Mouse (Mus musculus): Measurements from ENCODE around the gene Mrps7. TPM values are rescaled to one million over a fixed set of nuclear protein-coding genes. Genes with fewer than 3 reads are reported as not detected.
A peak's percentile ranks its signal among the peaks of the same experiment; 100 is the strongest.

Gene Mrps7
- polyA plus RNA-seq, 1 experiment from 2014 or later: 82.8 TPM

DNA sequence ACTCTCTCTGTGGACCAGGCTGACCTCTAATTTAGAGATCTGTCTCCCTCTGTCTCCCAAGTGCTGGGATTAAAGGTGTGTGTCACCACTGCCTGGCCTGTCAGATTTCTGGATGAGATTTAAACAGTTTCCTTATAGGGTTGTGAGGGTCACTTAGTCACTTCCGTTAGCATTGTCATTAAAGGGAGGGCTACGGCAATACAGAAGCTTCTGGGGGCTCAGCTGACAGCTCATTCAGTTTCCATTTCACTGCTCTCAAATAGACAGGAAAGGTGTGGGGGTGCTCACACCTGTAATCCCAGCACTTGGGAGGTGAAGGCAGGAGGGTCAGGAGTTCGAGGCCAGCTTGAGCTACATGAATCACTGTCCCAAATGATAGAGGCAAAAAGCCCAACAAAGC lies 33.2 kb downstream of the Mrps7 start:
- WGBS: 73% methylated on average over 3 of the region's 3 CpGs
- no peaks in the 10 kb centered on the region for H3K27me3 ChIP-seq (replicated peaks; ENCODE audit: control insufficient read depth, insufficient read depth, low read length)
- ATAC-seq (ENCODE audit: low read depth) (no peak), DNase-seq (ENCODE audit: low spot score) (no peak)
- H3K27ac ChIP-seq (replicated peaks; ENCODE audit: low read depth, low read length): no peak overlapping the region
- H3K9ac ChIP-seq (ENCODE audit: low read depth, low read length): no peak overlapping the region
- no peaks in the 10 kb centered on the region for H3K36me3 ChIP-seq (ENCODE audit: control insufficient read depth, insufficient read depth, low read length)
- no peak overlapping the region for H3K4me2 ChIP-seq (ENCODE audit: low read depth, low read length)
- no peaks in the 10 kb centered on the region for H3K4me1 ChIP-seq (ENCODE audit: control insufficient read depth, insufficient read depth, low read length)
- no peaks in the 10 kb centered on the region for H3K9me3 ChIP-seq (ENCODE audit: control insufficient read depth, low read length)
- no peak overlapping the region for H3K4me3 ChIP-seq (ENCODE audit: low read depth, low read length)

GRCm38 (mm10) chr11:115638498-115639409 lies 35.0 kb downstream of the Mrps7 start:
- Histone ChIP-seq H3K4me3 (ENCODE audit: low read depth, low read length) (no peak overlapping the region), H3K4me1 (ENCODE audit: control insufficient read depth, insufficient read depth, low read length) (no peaks in the 10 kb centered on the region), H3K4me2 (ENCODE audit: low read depth, low read length) (no peak overlapping the region), H3K36me3 (ENCODE audit: control insufficient read depth, insufficient read depth, low read length) (0 out of 2 replicates have a peak, but pooled peaks cover 5% of the 10 kb centered on the region), H3K9me3 (ENCODE audit: control insufficient read depth, low read length) (no peaks in the 10 kb centered on the region), H3K27me3 (replicated peaks; ENCODE audit: control insufficient read depth, insufficient read depth, low read length) (no peaks in the 10 kb centered on the region), H3K9ac (ENCODE audit: low read depth, low read length) (no peak overlapping the region), H3K27ac (replicated peaks; ENCODE audit: low read depth, low read length) (no peak overlapping the region)
- ATAC-seq (ENCODE audit: low read depth): no peak
- DNase-seq (ENCODE audit: low spot score): no peak
- WGBS: 73% methylated on average over 5 of the region's 5 CpGs

DNA sequence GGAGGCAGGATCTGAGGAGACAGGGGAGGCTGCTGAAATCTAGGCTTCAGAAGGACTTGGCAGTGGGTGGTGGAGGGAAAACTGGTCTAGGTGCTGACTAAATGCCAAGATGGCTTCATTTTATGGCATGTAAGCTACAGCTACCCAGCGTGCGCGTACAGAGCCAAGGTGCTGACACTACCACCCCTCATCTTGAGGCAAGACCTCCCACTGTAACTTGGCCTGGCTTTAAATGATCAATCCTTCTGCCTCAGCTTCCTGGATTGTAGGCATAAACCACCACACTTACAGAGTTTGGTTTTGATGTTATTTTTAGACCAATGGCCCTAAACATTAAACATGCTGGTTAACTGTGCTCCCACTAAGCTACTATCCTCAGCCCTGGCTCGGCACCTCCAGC lies 35.8 kb downstream of the Mrps7 start:
- H3K27me3 ChIP-seq (replicated peaks; ENCODE audit: control insufficient read depth, insufficient read depth, low read length): no peaks in the 10 kb centered on the region
- 80% methylated on average over 4 of the region's 4 CpGs for WGBS
- no peaks in the 10 kb centered on the region for H3K9me3 ChIP-seq (ENCODE audit: control insufficient read depth, low read length)
- ATAC-seq (ENCODE audit: low read depth) (no peak), DNase-seq (ENCODE audit: low spot score) (no peak)
- no peak overlapping the region for H3K27ac ChIP-seq (replicated peaks; ENCODE audit: low read depth, low read length)
- no peak overlapping the region for H3K9ac ChIP-seq (ENCODE audit: low read depth, low read length)
- H3K4me3 ChIP-seq (ENCODE audit: low read depth, low read length): no peak overlapping the region
- H3K4me2 ChIP-seq (ENCODE audit: low read depth, low read length): no peak overlapping the region
- no peaks in the 10 kb centered on the region for H3K4me1 ChIP-seq (ENCODE audit: control insufficient read depth, insufficient read depth, low read length)
- H3K36me3 ChIP-seq (ENCODE audit: control insufficient read depth, insufficient read depth, low read length): 0 out of 2 replicates have a peak, but pooled peaks cover 11% of the 10 kb centered on the region

GRCm38 (mm10) chr11:115640311-115640828 lies 36.6 kb downstream of the Mrps7 start:
- 0 out of 2 replicates have a peak, but pooled peaks cover 17% of the 10 kb centered on the region for H3K36me3 ChIP-seq (ENCODE audit: control insufficient read depth, insufficient read depth, low read length)
- no peak for ATAC-seq (ENCODE audit: low read depth)
- DNase-seq (ENCODE audit: low spot score): no peak

GRCm38 (mm10) chr11:115640978-115641663 lies 37.4 kb downstream of the Mrps7 start:
- WGBS: 44% methylated on average over 13 of the region's 14 CpGs
- H3K27ac ChIP-seq (replicated peaks; ENCODE audit: low read depth, low read length): no peak overlapping the region
- H3K9ac ChIP-seq (ENCODE audit: low read depth, low read length): 0 out of 2 replicates have a peak overlapping the region, but pooled peaks have one; percentile 6
- no peak overlapping the region for H3K4me2 ChIP-seq (ENCODE audit: low read depth, low read length)
- ATAC-seq (ENCODE audit: low read depth) (0 out of 2 replicates have a peak, but pooled peaks have one; percentile 15), DNase-seq (ENCODE audit: low spot score) (no peak)
- no peak overlapping the region for H3K4me3 ChIP-seq (ENCODE audit: low read depth, low read length)
- H3K36me3 ChIP-seq (ENCODE audit: control insufficient read depth, insufficient read depth, low read length): 0 out of 2 replicates have a peak, but pooled peaks cover 17% of the 10 kb centered on the region
- H3K9me3 ChIP-seq (ENCODE audit: control insufficient read depth, low read length): no peaks in the 10 kb centered on the region
- H3K4me1 ChIP-seq (ENCODE audit: control insufficient read depth, insufficient read depth, low read length): no peaks in the 10 kb centered on the region
- H3K27me3 ChIP-seq (replicated peaks; ENCODE audit: control insufficient read depth, insufficient read depth, low read length): no peaks in the 10 kb centered on the region

More at GRCm38 (mm10) chr11:115640311-115640828, 36.6 kb downstream of the Mrps7 start:
- Histone ChIP-seq H3K9ac (ENCODE audit: low read depth, low read length) (no peak overlapping the region), H3K4me2 (ENCODE audit: low read depth, low read length) (no peak overlapping the region), H3K27ac (replicated peaks; ENCODE audit: low read depth, low read length) (no peak overlapping the region), H3K9me3 (ENCODE audit: control insufficient read depth, low read length) (no peaks in the 10 kb centered on the region), H3K4me3 (ENCODE audit: low read depth, low read length) (no peak overlapping the region), H3K4me1 (ENCODE audit: control insufficient read depth, insufficient read depth, low read length) (no peaks in the 10 kb centered on the region), H3K27me3 (replicated peaks; ENCODE audit: control insufficient read depth, insufficient read depth, low read length) (no peaks in the 10 kb centered on the region)
- WGBS: 80% methylated on average over 3 of the region's 4 CpGs

GRCm38 (mm10) chr11:115641664-115642036 lies 37.9 kb downstream of the Mrps7 start:
- no peaks in the 10 kb centered on the region for H3K27me3 ChIP-seq (replicated peaks; ENCODE audit: control insufficient read depth, insufficient read depth, low read length)
- 0 out of 2 replicates have a peak overlapping the region, but pooled peaks have one; percentile 6 for H3K9ac ChIP-seq (ENCODE audit: low read depth, low read length)
- H3K27ac ChIP-seq (replicated peaks; ENCODE audit: low read depth, low read length): no peak overlapping the region
- 0 out of 2 replicates have a peak, but pooled peaks cover 22% of the 10 kb centered on the region for H3K36me3 ChIP-seq (ENCODE audit: control insufficient read depth, insufficient read depth, low read length)
- WGBS: 82% methylated on average over 4 of the region's 4 CpGs
- H3K4me2 ChIP-seq (ENCODE audit: low read depth, low read length): no peak overlapping the region
- DNase-seq (ENCODE audit: low spot score) (no peak), ATAC-seq (ENCODE audit: low read depth) (no peak)
- no peak overlapping the region for H3K4me3 ChIP-seq (ENCODE audit: low read depth, low read length)
- H3K9me3 ChIP-seq (ENCODE audit: control insufficient read depth, low read length): no peaks in the 10 kb centered on the region
- H3K4me1 ChIP-seq (ENCODE audit: control insufficient read depth, insufficient read depth, low read length): no peaks in the 10 kb centered on the region

- DNase-seq (ENCODE audit: low spot score) (no peak), ATAC-seq (ENCODE audit: low read depth) (no peak)
- no peak overlapping the region for H3K27ac ChIP-seq (replicated peaks; ENCODE audit: low read depth, low read length)
- no peak overlapping the region for H3K4me2 ChIP-seq (ENCODE audit: low read depth, low read length)
- H3K4me3 ChIP-seq (ENCODE audit: low read depth, low read length): no peak overlapping the region
- 0 out of 2 replicates have a peak, but pooled peaks cover 26% of the 10 kb centered on the region for H3K36me3 ChIP-seq (ENCODE audit: control insufficient read depth, insufficient read depth, low read length)
- no peaks in the 10 kb centered on the region for H3K9me3 ChIP-seq (ENCODE audit: control insufficient read depth, low read length)
- 97% methylated on average over 2 of the region's 2 CpGs for WGBS
- no peaks in the 10 kb centered on the region for H3K27me3 ChIP-seq (replicated peaks; ENCODE audit: control insufficient read depth, insufficient read depth, low read length)
- no peak overlapping the region for H3K9ac ChIP-seq (ENCODE audit: low read depth, low read length)
- no peaks in the 10 kb centered on the region for H3K4me1 ChIP-seq (ENCODE audit: control insufficient read depth, insufficient read depth, low read length)
These were observed 39.0 kb downstream of the Mrps7 start for GRCm38 (mm10) chr11:115642705-115643104.

DNA sequence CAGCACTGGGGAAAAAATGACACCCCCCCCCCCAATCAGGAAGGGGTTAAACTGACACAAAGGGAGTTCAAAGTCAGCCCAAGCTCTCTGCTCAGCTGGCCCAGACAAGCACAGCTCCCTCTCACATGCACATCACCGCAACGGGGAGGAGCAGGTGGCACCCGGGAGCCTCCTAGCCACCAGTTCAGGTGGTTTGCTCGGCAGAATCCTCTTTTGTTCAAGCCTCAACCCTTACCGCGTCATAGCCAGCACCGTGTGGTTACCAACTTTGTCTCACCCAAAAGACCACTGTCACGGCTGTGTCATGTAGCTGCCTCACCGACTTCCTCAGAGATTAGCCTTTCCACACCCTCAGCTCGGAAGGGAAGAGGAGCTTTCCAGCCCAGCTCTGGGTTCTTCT lies 39.5 kb downstream of the Mrps7 start:
- no peak overlapping the region for H3K9ac ChIP-seq (ENCODE audit: low read depth, low read length)
- no peak for DNase-seq (ENCODE audit: low spot score)
- H3K27me3 ChIP-seq (replicated peaks; ENCODE audit: control insufficient read depth, insufficient read depth, low read length): no peaks in the 10 kb centered on the region
- H3K9me3 ChIP-seq (ENCODE audit: control insufficient read depth, low read length): no peaks in the 10 kb centered on the region
- H3K4me3 ChIP-seq (ENCODE audit: low read depth, low read length): no peak overlapping the region
- no peak for ATAC-seq (ENCODE audit: low read depth)
- H3K36me3 ChIP-seq (ENCODE audit: control insufficient read depth, insufficient read depth, low read length): peaks cover 30% of the 10 kb centered on the region; the same call in 1 of the 2 replicates
- no peak overlapping the region for H3K27ac ChIP-seq (replicated peaks; ENCODE audit: low read depth, low read length)
- WGBS: 69% methylated on average over 10 of the region's 10 CpGs
- no peak overlapping the region for H3K4me2 ChIP-seq (ENCODE audit: low read depth, low read length)
- no peaks in the 10 kb centered on the region for H3K4me1 ChIP-seq (ENCODE audit: control insufficient read depth, insufficient read depth, low read length)

Measured in embryonic facial prominence, embryonic 14.5 days (tissue).